Mouse (Mus musculus) CH12.LX (cell line): ENCODE measurements at regions not wholly inside any gene's neighbourhood (a gene's known extent, or its start where the extent isn't known, plus 50 kb on each side); places are given as distances from the start of the nearest gene placed in this dataset.

Source experiments
- CTCF ChIP-seq, 2 experiments: IDR thresholded peaks in 1 of 2; conservative IDR thresholded peaks in 1 of 2; 2 replicates each; pipeline ENCODE4 v1.5.1; 2011 to 2012; ENCODE audit warnings: low read depth in 2 of 2, low read length in 2 of 2, improper control_type of control experiment in 1 of 2, inconsistent platforms in 1 of 2, mild to moderate bottlenecking in 1 of 2, moderate library complexity in 1 of 2
- ELF1 ChIP-seq: IDR thresholded peaks from 2 replicates; pipeline ENCODE4 v1.6.1; 2014; ENCODE audit warnings: low read depth, mild to moderate bottlenecking, inconsistent platforms, low read length, improper control_type of control experiment
- EP300 ChIP-seq: IDR thresholded peaks from 2 replicates; pipeline ENCODE4 v1.6.1; 2011; ENCODE audit warnings: low read length, improper control_type of control experiment
- MYC ChIP-seq: IDR thresholded peaks from 2 replicates; pipeline ENCODE4 v1.6.1; 2011; ENCODE audit warnings: low read depth, mild to moderate bottlenecking, improper control_type of control experiment, low read length
- NELFE ChIP-seq: IDR thresholded peaks from 2 replicates; pipeline ENCODE4 v1.6.1; 2011; ENCODE audit warnings: low read depth, low read length, improper control_type of control experiment
- NRF1 ChIP-seq: IDR thresholded peaks from 2 replicates; pipeline ENCODE4 v1.6.1; 2014; ENCODE audit warnings: low read depth, mild to moderate bottlenecking, inconsistent platforms, low read length, improper control_type of control experiment, moderate library complexity
- POLR2A ChIP-seq: IDR thresholded peaks from 2 replicates; pipeline ENCODE4 v1.6.1; 2011; ENCODE audit warnings: low read depth, mild to moderate bottlenecking, improper control_type of control experiment, low read length
- POLR2AphosphoS2 ChIP-seq: IDR thresholded peaks from 2 replicates; pipeline ENCODE4 v1.6.1; 2011; ENCODE audit warnings: low read depth, low read length, improper control_type of control experiment
- SMC3 ChIP-seq: IDR thresholded peaks from 2 replicates; pipeline ENCODE4 v1.6.1; 2011; ENCODE audit warnings: low read depth, low read length, improper control_type of control experiment

DNA sequence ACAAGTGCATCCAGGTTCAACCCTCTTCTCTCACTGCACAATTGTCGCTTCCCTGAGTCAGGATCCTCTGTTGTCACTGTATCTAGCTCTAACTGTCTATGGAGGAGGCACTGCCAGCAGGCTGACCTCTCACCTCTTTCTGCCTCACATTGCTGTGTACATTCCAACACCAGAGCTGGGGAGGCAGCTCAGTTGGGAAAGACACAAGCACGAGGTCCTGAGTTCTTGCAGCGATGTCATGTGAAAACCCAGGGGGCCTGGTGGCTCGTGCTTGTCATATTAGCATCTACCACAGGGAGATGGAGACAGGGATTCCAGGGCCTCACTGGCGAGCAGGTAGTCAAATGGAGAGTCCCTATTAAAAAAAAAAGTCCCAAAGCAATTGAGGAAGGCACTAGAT is 334.2 kb downstream of the Diras2 start:
- TF ChIP-seq SMC3 (no peak), CTCF (conservative IDR thresholded peaks at IDR 0.05 in 1 of 2, IDR thresholded peaks at IDR 0.05 in 1 of 2; ENCODE audit: low read depth in 2 of 2, low read length in 2 of 2) (no peak), POLR2A (no peak), ELF1 (no peak), POLR2AphosphoS2 (no peak), NRF1 (no peak), NELFE (no peak), MYC (no peak), EP300 (no peak)
